Mouse (Mus musculus) kidney, embryonic 14.5 days (tissue): ENCODE results near the gene Capn6. TPM values are rescaled to one million over a fixed set of nuclear protein-coding genes. Genes with fewer than 3 reads are reported as not detected.

Source experiments
- ATAC-seq: fragments of 200-750 bp; cut with Nextera tagmentation; 2 replicates; pipeline ENCODE4 v1.8.0; 2017; ENCODE audit warnings: moderate number of reproducible peaks, mild to moderate bottlenecking, moderate TSS enrichment, moderate library complexity; ENCODE audit not compliant: low FRiP score, low TSS enrichment
- H3K27ac ChIP-seq: fragments of 300-500 bp; sonication (generic); 2 replicates; pipeline ENCODE4 v1.5.1; 2014; ENCODE audit warnings: low read depth, mild to moderate bottlenecking, low read length, moderate library complexity, mixed read lengths
- H3K27me3 ChIP-seq: fragments of 300-500 bp; sonication (generic); 2 replicates; pipeline ENCODE4 v1.6.1; 2014; ENCODE audit warnings: mild to moderate bottlenecking, low read length; ENCODE audit not compliant: control insufficient read depth, insufficient read depth
- H3K36me3 ChIP-seq: fragments of 300-500 bp; sonication (generic); 2 replicates; pipeline ENCODE4 v1.6.1; 2014; ENCODE audit warnings: low read length, mixed read lengths; ENCODE audit not compliant: control insufficient read depth, insufficient read depth
- H3K4me1 ChIP-seq: fragments of 300-500 bp; sonication (generic); 2 replicates; pipeline ENCODE4 v1.6.1; 2014; ENCODE audit warnings: low read length, mixed read lengths; ENCODE audit not compliant: control insufficient read depth, insufficient read depth
- H3K4me2 ChIP-seq: fragments of 300-500 bp; sonication (generic); replicated peaks from 2 replicates; pipeline ENCODE4 v1.6.1; 2014; ENCODE audit warnings: low read depth, mild to moderate bottlenecking, low read length
- H3K4me3 ChIP-seq: fragments of 300-500 bp; sonication (generic); 2 replicates; pipeline ENCODE4 v1.5.1; 2014; ENCODE audit warnings: mild to moderate bottlenecking, low read length
- H3K9ac ChIP-seq: fragments of 300-500 bp; sonication (generic); 2 replicates; pipeline ENCODE4 v1.6.1; 2014; ENCODE audit warnings: low read depth, mild to moderate bottlenecking, low read length, moderate library complexity
- H3K9me3 ChIP-seq: fragments of 300-500 bp; sonication (generic); 2 replicates; pipeline ENCODE4 v1.6.1; 2016; ENCODE audit warnings: low read length; ENCODE audit not compliant: control insufficient read depth
- WGBS: fragments of 180-500 bp; shearing (Covaris S2); extraction: QIAGEN DNeasy Blood & Tissue Kit; methylation state at CpG from one replicate; pipeline ENCODE4 v1.1.7; 2014; 5-methylcytosine and 5-hydroxymethylcytosine counted together
- polyA plus RNA-seq: library from polyadenylated mRNA; unstranded; fragments of >200 nt; fragmentation: Nextera tagmentation; extraction: Ambion mirVana; gene quantifications from 2 replicates; pipeline ENCODE4 v1.2.1, GENCODE M21; 2014

Gene Capn6
- polyA plus RNA-seq, result 177 and 204 TPM in 2 replicates

DNA sequence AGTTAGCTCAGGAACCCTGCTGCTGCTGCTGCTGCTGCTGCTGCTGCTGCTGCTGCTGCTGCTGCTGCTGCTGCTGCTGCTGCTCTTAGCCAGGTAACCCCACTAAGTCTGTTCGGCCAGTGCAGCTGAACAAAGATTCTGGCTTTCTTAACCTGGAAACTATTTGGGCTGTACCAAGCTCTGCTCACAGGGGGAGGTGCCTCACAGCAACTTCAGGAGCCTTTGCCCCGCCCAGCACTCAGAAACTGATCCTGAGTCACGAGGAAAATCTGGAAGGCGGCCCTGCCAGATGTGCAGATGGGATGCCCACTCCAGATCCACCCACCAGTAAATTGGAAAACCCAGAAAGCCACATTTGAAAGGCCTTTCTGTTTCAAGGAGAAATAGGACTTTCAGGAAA lies at the start of gene Capn6:
Gene Capn6 (minus strand): TSS at position 203 of the 400 bp plus-strand sequence.
- Histone ChIP-seq H3K9ac (peak within 1 kb of the TSS; percentile 40; the same call in 1 of the 2 replicates), H3K4me2 (peak within 1 kb of the TSS; percentile 34), H3K9me3 (no peaks in the 10 kb centered on the region), H3K36me3 (no peaks in the 10 kb centered on the region), H3K4me1 (no peaks in the 10 kb centered on the region), H3K27me3 (no peaks in the 10 kb centered on the region), H3K27ac (no peak within 1 kb of the TSS), H3K4me3 (peak within 1 kb of the TSS; percentile 35)
- ATAC-seq, result peak; percentile 94
- WGBS, result 35% methylated on average over 4 of the region's 4 CpGs

DNA sequence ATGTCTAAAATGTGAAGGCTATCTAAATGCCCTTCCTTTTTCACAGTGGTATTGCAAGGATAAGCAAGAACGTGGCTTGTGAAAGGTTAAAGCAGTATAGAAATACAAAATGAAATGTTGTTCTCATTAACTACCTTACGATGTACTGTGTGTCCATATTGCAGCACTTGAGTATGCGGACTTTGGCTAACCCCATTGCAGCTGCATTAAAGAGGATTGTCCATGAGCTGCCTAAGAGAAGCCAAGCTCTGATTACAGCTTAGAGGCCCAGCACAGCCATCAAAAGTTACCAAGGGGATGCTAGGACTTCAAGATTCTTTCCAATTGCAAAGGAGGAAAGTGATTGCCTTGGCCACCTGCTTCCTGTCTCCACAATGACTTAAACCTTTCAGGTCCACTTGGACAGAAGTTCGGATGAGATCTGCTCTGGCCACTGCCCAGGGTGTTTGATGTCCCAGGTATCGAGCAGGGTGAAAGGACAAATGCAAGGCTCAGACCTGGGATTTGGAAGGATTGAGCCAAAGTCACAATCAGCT lies 40.0 kb upstream of the Capn6 start:
- no peaks in the 10 kb centered on the region for H3K4me1 ChIP-seq
- 82% methylated on average over 5 of the region's 5 CpGs for WGBS
- H3K4me2 ChIP-seq, result no peak overlapping the region
- H3K9ac ChIP-seq, result no peak overlapping the region
- no peaks in the 10 kb centered on the region for H3K9me3 ChIP-seq
- H3K27ac ChIP-seq, result no peak overlapping the region
- no peaks in the 10 kb centered on the region for H3K36me3 ChIP-seq
- no peak for ATAC-seq
- no peak overlapping the region for H3K4me3 ChIP-seq
- H3K27me3 ChIP-seq, result no peaks in the 10 kb centered on the region

DNA sequence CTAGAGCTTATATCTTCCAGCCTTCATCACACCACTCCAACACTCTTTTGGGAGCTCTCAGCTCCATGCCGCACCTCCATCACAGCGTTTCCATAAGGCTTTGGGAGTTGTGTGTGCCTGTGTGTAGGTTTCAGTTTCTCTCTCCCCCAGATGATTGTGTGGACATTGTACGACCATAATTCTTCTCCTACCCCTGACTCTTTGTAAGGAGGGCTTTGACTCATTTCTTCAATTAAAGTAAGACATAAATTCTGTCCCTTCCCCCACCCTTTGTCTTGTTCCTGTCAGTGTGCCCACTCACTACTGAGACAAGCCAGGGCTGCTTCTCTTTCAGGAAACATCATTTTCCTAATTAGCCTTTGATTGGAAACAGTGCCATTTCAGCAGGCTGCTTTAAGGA lies 24.1 kb upstream of the Capn6 start:
- peak; percentile 62; the same call in 1 of the 2 replicates for ATAC-seq

DNA sequence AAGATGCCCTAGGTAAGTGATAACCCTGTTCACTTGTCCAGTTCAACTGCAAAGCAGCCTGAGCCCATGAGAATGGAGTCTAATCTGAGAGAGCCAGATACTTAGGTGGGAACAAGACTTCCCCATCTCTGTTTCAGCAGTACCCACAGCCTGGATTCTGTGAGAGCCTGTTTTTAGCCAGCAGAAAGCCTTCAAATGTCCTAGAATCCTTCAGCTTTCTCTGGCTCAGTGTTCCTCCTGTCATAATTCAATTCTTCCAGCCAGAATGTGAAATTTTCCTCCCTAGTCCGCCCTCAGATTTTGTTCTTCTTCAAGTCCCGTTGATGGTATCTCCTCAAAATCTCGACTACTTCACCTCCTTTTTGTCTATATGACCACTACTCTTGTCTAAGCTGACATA lies 22.8 kb upstream of the Capn6 start:
- no peak overlapping the region for H3K4me3 ChIP-seq
- no peaks in the 10 kb centered on the region for H3K36me3 ChIP-seq
- WGBS, result 79% methylated on average over 3 of the region's 3 CpGs
- no peak overlapping the region for H3K27ac ChIP-seq
- no peak for ATAC-seq
- no peaks in the 10 kb centered on the region for H3K4me1 ChIP-seq
- H3K9me3 ChIP-seq, result no peaks in the 10 kb centered on the region
- no peak overlapping the region for H3K4me2 ChIP-seq
- H3K27me3 ChIP-seq, result no peaks in the 10 kb centered on the region; the same call in 1 of the 2 replicates
- no peak overlapping the region for H3K9ac ChIP-seq

More for the DNA sequence above, 24.1 kb upstream of the Capn6 start:
- Histone ChIP-seq H3K27me3 (peaks cover 3% of the 10 kb centered on the region; the same call in 1 of the 2 replicates), H3K36me3 (no peaks in the 10 kb centered on the region), H3K4me3 (no peak overlapping the region), H3K4me1 (no peaks in the 10 kb centered on the region), H3K9me3 (no peaks in the 10 kb centered on the region), H3K27ac (no peak overlapping the region), H3K9ac (no peak overlapping the region), H3K4me2 (no peak overlapping the region)
- 49% methylated on average over 3 of the region's 3 CpGs for WGBS

DNA sequence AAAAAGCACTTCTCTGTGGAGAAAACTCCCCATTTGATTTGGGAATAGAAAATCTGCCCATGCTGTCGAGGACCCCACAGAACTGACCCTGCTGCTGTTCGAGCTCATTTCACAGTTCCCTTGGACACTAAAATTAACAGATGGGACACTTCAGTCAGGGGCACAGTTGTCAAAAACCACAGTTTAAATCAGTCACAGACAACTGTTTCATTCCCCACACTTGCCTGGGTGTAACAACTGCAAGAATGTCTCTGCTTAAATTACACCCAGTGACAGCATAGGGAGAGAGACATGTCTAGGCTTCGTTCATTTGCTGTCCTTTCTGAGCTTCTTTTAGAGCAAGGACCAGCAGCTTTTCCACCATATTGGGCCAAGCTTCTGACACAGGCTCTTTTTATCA lies 19.4 kb upstream of the Capn6 start:
- no peaks in the 10 kb centered on the region for H3K9me3 ChIP-seq
- no peak for ATAC-seq
- no peaks in the 10 kb centered on the region; the same call in 1 of the 2 replicates for H3K27me3 ChIP-seq
- no peaks in the 10 kb centered on the region for H3K4me1 ChIP-seq
- H3K4me3 ChIP-seq, result no peak overlapping the region
- no peak overlapping the region for H3K4me2 ChIP-seq
- no peaks in the 10 kb centered on the region for H3K36me3 ChIP-seq
- WGBS, result 44% methylated on average over 3 of the region's 3 CpGs
- no peak overlapping the region for H3K27ac ChIP-seq
- no peak overlapping the region for H3K9ac ChIP-seq

DNA sequence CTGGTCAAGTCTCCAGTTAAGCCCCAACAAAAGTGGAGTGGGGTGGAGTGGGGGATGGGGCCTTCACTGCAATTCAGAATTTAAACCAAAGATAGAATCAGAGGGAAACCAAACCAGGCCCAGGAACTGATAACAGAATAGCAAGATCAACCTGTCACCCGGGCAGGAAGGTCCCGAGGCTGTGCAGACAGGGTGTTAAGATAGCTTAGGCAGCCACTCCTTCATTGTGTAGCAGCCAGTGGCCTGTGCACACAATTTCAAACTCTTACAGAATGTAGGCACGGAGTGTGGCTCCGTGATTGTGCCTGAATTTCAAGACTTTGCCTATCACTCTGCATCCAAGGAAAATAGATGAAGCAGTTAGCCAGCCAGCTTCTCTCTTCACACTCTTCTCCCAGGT lies 693 bp downstream of the Capn6 start:
- Histone ChIP-seq H3K4me3 (peak overlapping the region; percentile 35), H3K36me3 (no peaks in the 10 kb centered on the region), H3K4me1 (no peaks in the 10 kb centered on the region), H3K9ac (peak overlapping the region; percentile 40; the same call in 1 of the 2 replicates), H3K27ac (no peak overlapping the region), H3K27me3 (no peaks in the 10 kb centered on the region), H3K9me3 (no peaks in the 10 kb centered on the region), H3K4me2 (peak overlapping the region; percentile 34)
- ATAC-seq, result peak; percentile 33; the same call in 1 of the 2 replicates
- WGBS, result 50% methylated on average over 4 of the region's 4 CpGs

DNA sequence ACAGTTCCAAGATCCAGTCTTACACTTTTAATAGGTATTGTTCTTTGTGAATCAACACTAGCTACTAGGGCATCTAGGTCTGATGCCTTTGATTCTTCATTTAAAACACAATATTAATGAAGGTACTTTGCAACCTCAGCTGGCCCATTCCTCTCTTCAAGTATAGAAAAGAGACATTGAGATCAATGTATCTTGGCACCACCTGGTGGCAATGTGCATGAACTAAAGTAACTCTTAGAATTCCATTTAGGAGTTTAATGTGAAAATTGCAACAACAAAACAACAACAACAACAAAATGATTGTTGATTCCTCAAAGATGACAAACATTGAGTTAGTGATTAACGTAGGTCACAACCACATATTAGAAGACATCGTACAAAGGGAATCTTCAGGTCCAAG lies 8.3 kb downstream of the Capn6 start:
- ATAC-seq, result no peak
- no peaks in the 10 kb centered on the region for H3K4me1 ChIP-seq
- no peak overlapping the region for H3K27ac ChIP-seq
- H3K36me3 ChIP-seq, result no peaks in the 10 kb centered on the region
- H3K27me3 ChIP-seq, result no peaks in the 10 kb centered on the region
- no peak overlapping the region for H3K4me2 ChIP-seq
- WGBS, result 93% methylated on average over 2 of the region's 2 CpGs
- no peaks in the 10 kb centered on the region for H3K9me3 ChIP-seq
- H3K4me3 ChIP-seq, result no peak overlapping the region
- no peak overlapping the region for H3K9ac ChIP-seq

DNA sequence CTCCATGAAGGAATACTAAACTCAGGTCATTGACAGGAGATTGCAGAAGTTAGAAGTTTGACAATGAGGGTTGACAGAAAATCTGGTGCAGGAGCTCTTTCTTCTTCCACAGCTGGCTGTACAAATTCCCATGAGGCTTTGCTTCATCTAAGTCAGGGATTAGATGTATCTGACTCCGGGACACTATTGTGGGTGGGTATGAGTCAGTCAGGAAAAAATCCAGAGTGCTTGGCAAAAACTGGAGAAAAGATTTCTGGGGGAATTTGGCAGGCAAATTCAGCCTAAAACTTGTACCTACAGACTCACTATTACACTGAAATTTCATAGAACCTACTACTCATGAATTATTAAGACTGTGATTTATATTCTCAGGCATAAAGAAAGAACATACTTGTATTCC lies 11.3 kb downstream of the Capn6 start:
- no peak for ATAC-seq
- no peak overlapping the region for H3K4me3 ChIP-seq
- no peaks in the 10 kb centered on the region for H3K27me3 ChIP-seq
- no peak overlapping the region for H3K27ac ChIP-seq
- no peak overlapping the region for H3K9ac ChIP-seq
- H3K4me2 ChIP-seq, result no peak overlapping the region
- no peaks in the 10 kb centered on the region for H3K4me1 ChIP-seq
- WGBS, result 92% methylated on average over 1 of the region's 1 CpGs
- 0 out of 2 replicates have a peak, but pooled peaks cover 3% of the 10 kb centered on the region for H3K9me3 ChIP-seq
- H3K36me3 ChIP-seq, result no peaks in the 10 kb centered on the region

DNA sequence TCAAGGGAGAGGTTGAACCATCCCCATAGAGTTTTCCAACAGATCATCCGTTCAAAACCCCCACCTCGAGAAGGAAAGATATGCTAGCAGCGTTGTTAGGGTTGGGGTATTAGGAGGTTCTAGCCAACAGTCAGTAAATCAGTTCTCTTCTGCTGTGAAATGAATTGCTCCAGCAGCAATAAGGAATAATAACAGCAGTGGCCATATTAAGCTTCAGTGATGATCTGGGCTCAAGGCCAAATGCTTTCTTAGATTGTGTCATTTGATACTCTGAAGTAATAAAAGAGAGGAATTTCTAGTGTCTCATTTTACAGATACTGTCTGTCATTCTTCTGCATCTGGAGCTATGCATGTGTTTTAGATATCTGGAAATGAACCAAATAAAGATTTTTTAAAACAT lies 64.7 kb downstream of the Capn6 start:
- no peak overlapping the region for H3K27ac ChIP-seq
- H3K27me3 ChIP-seq, result no peaks in the 10 kb centered on the region
- no peak for ATAC-seq
- no peak overlapping the region for H3K4me2 ChIP-seq
- no peak overlapping the region for H3K9ac ChIP-seq
- H3K36me3 ChIP-seq, result no peaks in the 10 kb centered on the region
- 76% methylated on average over 3 of the region's 3 CpGs for WGBS
- no peaks in the 10 kb centered on the region for H3K9me3 ChIP-seq
- H3K4me1 ChIP-seq, result no peaks in the 10 kb centered on the region
- H3K4me3 ChIP-seq, result no peak overlapping the region
